Mouse (Mus musculus) erythroid progenitor cell, adult 5-6 weeks (primary cell): ENCODE measurements around the gene Tada2b. TPM values are rescaled to one million over a fixed set of nuclear protein-coding genes. Genes with fewer than 3 reads are reported as not detected.

Experiments
- ATAC-seq: replicated peaks from 2 replicates; pipeline ENCODE4 v1.8.0; 2016; ENCODE audit warnings: moderate number of reproducible peaks, mild to moderate bottlenecking, moderate TSS enrichment, inconsistent platforms; ENCODE audit not compliant: poor library complexity, low FRiP score, severe bottlenecking
- total RNA-seq, 2 experiments: library from RNA; stranded (forward) in 1 of 2; stranded (reverse) in 1 of 2; fragments of 150-400 nt in 1 of 2; fragments of 186-747, 209-891 nt in 1 of 2; gene quantifications; 2 replicates each; pipeline versions ENCODE4 v1.2.3 to v1.2.4; 2015 to 2017; ENCODE audit warnings: low replicate concordance in 2 of 2

The Tada2b gene
- total RNA-seq, 2 experiments from 2014 or later: 7.6 to 13.8 TPM

DNA sequence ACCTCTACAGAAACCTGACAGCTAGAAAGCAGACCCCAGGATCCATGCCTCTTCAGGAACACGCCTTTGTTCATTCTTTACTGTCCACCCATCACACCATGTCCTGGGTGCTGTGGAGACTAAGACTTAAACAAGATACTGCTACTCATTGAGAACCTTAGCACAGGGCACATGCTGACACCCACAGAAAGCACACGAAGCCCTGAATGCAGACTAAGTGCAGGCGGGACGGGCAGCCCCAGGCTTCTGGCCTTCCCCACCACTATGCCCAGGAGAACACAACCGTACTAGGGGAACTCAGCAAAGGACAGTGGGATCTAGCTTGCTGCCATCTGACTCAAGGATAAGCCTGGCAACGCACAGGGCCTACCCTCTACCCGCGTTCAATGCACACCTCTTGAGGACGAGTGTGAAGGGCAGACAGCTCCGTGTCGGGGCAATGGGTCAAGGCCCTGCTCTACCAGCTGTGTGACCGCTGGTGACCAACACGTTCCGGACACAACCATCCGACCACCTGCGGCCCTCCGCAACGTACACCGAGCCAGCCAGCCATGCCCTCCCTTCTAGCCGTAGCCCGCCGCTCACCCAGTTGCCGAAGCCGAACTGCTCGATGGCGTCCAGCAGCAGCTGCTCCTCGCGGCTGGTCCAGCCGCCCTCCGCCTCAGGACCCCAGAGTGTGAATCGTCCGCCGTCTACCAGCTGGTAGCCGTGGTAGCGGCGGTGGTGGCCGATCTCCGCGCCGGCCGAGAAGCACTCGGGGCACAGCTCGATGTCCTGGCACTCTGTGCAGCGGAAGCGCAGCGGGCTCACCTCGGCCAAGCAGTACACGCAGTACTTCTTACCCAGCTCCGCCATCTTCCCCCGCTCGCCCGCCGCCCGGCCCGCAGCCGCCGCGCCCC is 633 bp downstream of the Tada2b start:
- peak; percentile 27; the same call in 1 of the 2 replicates for ATAC-seq

DNA sequence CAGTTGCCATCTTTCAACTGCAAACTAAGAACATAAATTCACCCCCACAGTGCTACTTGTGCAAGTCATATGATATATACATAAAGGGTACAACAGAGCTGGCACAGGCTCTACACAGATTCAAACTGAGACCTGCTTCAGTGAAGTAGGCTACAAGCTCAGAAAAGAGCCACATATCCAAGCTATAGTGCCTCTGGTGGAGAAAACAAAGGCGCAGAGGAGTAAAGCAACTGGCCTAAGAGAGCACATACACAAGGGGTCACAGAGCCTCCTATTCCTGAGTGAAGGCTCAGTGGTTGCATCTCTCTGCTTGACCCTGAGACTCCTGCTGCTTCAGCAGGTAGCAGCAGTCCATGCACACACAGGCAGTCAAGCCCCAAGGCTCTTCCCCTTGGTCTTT is 3.0 kb downstream of the Tada2b start:
- no peak for ATAC-seq

DNA sequence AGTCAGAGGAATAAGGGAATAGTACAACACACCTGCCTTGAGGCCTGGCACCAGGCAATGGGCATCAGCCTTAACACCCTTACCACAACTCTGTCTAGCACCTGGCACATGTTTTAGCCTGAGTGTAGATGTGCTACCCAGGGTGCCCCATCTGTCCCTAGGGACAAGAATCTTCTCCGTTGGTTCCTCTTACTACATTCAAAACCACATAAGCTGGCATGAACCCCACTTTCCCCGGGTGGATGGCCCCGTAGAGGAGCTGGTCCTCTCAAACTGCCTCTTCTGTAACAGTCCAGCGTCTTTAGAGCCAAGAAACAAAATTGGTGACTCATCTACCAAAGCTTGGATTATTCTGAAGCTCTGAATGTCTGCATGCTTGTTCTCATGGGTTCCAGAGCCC is 3.7 kb downstream of the Tada2b start:
- ATAC-seq: no peak

DNA sequence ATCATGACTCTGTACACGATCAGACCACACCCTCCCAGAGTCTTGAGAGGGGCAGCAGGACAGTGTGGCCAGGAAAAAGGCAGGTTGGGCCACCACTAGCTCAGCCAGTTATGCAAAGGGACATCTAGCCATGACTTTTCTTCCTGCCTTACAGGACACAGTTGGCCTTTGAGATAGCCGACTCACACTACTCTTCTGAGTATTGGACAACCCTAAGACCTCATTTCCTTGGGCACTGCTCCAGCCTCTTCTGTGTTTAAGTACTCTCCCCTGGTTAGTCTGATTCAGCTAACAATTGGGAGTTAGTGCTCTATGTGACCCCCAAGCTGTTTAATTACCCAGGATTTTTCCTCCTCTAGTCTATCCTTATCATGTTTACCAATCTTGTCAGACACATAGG is 4.3 kb downstream of the Tada2b start:
- no peak for ATAC-seq

DNA sequence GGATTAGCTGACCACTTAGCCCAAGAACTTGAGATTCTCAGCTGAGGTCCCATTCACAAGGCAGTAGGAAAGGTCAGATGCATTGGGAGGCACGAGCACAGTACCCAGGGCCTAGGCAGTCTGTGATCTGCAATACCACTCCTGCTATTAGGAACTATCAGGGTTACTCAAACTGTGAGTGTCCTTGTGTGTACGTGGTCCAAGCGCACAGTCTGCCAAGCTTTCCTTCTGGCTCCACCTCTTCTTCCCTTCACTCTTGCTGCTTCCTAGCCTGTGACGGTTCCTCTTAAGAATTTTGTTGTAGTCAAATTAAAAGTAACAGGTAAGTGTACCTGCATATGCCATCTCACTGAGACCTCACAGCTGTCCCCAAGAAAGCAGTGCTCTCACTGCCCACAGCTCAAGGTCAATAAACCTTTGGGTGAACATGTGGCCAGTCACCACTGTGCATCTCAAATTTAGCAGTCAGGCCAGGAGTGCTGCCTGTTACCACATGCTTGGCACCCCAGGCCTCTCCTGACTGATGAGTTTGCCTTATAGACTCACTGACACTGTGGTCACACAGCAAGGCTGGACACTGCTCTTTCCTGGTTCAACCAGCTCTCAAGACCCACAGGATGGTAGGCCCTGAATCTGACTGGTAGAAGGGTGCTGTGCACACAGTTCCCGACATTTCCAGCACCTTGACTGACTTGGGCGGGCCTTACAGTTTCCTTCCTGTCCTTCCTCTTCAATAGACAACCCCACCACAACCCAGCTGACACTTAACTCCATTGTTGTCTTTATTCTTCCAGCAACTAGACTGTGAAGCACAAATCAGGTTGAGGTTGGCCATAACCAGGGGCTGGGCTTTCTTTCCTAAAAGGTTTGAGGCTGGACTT is 5.3 kb downstream of the Tada2b start:
- no peak for ATAC-seq

DNA sequence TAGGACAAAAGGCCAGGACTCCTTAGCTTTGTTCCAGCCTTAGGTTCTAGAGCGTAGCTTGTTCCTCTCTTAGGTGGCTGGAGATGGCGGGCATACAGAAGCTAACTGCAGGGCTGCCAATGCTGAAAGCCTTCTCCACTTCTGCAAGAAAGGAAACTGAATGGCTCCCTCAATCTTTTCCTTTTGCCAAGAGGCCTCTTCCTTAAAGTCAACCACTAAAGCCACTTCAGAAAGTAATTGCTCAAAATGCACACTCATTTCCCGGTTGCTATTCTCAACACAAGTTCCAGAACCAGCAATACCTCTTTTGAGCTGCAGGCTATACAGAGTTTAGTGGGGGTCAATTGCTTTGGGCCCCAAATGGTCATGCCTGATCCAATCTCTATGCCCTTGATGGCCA is 6.6 kb downstream of the Tada2b start:
- ATAC-seq: no peak

DNA sequence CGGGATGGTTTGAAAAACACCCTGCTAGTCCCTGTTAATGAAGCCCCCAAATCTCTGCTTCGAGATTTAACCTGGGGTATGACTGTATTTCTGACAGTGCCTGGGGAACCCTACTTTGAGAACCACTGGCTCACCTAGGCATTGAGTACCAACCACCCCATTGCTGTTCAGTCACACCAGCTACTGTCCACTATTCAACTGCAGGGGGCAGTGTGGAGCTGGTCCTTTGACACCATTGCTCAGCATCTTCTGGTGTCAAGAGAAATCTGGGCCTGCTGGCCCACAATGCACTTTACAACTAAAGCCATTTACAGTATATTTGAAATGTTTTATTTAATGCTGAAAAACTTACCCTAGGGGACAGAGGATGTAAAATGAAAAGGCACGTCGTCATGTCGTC is 9.8 kb downstream of the Tada2b start:
- peak; percentile 70 for ATAC-seq

DNA sequence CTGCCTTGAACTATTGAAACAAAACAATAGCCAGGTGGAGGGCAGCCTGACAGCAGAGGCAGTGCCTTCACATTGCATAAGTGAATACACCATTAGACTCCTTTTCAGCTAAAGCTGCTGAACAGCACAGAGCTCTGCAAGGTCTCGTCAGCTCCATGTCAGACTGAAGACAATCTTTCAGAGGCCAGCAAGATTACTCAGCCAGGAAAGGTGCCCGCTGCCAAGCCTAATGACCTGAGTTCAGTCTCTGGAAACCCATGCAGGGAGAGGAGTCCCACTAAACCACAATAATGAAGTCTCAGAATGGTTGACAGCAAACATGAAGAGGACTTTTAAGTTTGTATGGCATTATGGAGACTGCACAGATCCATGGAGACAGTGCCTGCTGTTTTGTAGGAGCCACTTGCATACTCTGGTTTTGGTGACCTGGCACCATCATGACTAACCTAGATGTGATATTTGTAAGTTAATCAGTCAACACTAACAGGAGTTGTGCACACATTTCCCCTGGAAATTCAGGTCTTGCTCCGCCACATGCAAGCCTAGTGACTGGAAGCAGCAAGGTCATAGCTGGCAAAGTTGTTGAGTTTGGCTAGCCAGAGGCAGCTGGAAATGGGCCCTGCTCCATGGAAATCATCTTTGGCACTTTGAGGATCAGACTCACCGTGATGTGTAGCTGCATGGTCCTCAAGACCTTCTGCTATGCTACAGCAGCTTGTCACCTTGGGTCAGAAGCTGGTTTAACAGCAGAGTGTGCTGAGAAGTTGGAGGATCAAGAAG is 11.0 kb downstream of the Tada2b start:
- ATAC-seq: no peak

DNA sequence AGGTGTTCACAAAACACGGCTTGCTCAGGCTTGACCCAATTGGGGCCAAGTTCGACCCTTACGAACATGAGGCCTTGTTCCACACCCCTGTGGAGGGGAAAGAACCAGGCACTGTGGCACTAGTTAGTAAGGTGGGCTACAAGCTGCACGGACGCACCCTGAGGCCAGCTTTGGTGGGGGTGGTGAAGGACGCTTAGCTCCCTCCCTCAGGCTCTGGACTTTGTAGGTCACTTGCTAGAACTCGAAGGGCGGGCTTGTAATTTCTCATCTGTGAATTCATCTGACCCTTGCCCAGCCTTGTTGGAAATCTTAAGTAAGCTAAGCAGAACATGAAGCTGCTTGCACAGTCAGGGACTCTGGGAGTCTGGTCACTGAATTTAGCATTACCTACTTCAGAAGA is 12.9 kb downstream of the Tada2b start:
- ATAC-seq: no peak

DNA sequence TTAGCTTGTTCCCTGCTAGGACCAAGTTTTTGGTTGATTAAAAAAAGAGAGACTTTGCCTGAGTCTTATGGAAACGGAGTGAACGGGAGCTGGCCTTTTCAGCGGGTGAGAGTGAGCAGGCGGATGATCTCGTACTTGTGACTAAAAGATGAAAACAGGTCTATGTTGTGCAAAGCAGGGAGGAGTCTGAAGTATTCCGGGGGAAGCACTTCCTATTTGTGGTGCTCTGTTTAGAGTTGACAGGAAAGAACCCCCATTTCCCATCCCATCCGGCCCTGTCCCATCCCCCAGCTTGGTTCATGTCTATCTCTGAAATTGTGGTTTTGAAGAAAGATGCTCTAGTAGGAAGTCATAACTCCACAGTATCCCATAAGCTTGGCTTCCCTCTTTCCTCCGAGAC is 18.2 kb downstream of the Tada2b start:
- ATAC-seq: no peak

DNA sequence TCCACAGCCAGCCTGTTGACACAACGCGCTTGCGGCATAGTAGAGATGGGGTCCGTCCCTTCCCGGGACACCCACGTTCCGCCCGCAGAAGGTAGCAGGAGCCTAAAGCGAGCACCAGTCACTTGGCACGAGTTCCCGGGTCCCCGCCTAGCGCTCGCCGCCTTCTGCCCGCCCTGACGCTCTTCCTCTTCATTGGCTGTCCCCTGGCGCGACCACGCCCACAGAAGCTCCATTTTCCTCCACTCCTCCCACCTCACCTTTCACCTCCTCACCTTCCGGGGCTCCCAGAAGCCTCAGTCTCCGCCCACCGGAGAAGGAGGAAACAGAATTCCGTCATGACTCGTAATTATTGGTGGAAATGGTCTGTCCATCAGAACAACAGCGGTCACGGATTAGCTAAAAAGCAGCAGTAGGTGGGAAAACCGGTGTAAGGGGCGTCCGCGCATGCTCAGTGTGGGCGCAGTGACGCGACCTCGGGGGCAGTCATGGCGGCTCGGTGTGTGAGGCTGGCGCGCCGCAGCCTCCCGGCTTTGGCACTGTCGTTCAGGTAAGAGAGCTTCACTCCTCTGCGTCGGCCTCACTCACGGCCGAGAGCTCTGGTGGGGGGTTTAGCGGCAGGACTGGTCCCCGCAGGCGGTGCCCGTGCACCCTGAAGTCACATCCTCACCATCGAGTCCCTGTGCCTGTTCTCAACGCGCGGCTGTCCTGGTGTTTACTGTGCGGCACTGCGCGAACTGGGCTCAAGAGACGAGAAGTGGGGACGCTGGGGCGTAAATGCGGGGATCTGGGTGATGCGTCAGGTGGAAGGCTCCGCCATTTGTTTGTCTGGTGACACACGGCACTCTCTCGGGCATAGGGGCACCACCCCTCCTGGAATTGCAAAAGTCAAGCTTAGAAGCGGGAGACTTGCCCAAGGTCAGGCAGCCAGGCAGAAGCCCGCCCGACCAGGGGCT is 19.1 kb downstream of the Tada2b start, which contains the start of gene Grpel1:
Gene Grpel1 (plus strand): TSS at position 290 of the 953 bp plus-strand sequence.
- peak; percentile 94 for ATAC-seq

DNA sequence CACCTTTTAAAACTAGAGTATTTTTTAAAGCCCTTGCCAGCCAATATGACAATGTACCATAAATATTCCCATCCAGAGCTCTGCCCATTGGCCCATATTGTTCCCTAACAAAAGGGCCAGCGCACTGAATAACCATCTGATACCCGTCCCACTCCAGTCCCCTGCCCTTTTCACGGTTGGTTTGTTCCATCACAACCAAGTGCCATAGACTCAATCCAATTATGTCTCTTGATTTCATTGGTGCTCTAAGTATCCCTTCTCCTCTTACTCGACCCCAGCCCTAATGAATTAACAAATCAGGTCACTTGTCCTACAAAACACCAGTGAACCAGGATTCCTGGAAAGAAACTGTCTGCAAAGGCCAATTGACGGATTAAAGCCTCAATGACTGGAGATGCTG is 20.7 kb downstream of the Tada2b start:
- no peak for ATAC-seq

DNA sequence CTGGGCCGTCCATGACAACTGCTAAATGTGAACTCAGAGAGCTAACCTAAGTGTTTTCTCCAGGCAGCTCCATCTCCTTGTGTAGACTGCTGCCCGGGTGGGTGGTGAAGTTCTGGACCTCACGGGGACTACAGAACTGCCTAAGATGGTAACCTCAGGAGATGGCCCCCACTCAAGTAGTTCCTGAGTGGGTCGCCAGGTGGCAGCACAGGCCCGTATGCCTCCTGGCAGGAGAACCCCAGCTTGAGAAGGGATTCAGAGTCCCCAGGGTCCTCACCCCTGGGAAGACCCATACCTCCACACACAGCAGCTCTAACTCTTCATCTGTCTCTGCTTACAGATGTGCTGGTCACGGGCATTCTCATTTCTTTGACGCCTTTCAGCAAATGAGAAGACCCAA is 21.3 kb downstream of the Tada2b start:
- ATAC-seq: no peak; the same call in 1 of the 2 replicates

DNA sequence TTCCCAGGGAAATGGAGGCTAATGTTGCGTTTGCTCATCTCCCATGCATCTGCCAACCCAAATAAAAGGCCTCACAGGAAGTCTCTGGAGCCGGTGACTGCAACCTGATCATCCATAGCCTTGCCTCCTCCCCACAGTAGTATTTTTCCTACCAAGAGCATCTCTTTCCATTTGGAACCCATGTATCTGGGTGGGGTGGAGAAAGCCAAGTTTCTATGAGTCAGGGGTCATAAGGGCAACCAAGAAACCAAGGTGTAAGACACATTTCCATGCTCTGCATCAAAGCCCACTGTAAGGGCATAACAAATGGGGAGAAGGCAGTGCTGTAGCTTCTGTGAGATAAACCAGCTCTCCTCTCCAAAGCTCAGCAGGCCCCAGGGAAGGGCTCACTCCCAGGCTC is 22.9 kb downstream of the Tada2b start:
- ATAC-seq: no peak

DNA sequence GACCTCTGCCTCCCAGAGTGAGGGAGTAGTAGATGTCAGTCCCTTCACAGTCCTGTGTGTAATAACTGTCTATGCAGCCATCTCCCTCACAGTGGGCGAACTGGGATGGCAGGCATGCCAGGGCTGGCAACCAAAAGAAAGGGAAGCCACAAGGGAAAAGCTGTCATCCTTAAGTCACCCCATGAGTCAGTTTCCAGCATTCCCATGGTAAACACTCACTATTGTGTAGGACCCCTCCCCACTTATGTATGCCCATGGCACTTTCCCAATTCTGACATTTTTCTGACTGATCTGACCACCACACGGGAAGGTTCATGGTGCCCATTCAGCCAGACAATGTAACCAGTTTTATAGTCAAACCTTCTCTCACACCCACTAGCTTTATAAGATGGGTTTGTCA is 23.4 kb downstream of the Tada2b start:
- ATAC-seq: no peak

DNA sequence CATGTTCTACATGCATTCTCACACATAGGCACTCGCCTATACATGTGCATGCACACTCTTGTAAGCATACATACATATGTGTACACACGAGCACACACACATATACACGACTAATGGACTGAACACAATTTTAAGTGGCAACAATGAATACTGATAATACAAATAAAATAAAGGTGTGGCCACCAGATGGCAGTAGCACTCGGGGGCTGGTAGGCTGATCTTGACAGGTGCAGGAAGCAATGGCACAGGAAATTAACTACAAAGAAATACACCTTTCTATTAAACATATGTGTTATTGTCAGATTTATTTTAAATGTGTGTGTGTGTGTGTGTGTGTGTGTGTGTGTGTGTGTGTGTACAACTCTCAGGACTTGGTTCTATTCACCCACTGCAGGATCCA is 25.2 kb downstream of the Tada2b start:
- ATAC-seq: no peak

DNA sequence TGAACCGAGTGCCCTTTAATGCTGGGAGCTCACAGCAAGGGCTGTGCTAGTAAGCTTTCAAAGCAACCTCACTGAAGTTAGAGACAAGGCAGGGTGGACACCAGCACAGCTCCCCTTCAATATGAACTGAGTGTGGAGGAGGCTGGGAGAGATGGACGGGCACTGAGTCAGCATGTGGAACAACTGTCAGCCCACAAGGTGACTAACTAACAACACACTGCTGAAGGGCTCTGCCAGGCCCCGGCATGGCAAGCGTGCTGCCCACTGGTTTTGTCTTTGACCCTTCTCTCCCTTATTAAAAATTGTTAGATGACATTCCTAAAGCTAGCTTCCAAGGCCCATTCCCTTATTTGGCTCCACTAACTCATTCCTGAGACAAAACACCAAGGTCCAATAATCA is 26.4 kb downstream of the Tada2b start:
- ATAC-seq: no peak

DNA sequence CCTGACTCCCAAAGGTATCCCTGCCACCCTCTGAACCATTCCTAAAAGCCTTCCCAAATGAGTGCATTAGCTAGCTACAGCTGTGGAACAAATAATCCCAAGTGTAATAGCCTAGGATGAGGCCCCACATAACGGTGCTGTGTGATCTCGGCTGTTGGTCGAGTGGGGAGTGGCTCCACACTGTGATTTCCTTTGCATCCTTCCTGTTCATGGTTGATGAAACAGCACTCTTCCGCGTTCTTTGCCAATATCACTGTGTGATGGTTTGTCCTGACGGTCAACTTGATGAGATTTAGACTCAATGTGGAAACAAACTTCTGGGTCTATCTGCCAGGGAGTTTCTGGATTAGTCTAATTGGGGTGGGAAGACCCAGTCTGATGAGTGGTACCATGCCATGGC is 31.3 kb downstream of the Tada2b start:
- ATAC-seq: no peak

DNA sequence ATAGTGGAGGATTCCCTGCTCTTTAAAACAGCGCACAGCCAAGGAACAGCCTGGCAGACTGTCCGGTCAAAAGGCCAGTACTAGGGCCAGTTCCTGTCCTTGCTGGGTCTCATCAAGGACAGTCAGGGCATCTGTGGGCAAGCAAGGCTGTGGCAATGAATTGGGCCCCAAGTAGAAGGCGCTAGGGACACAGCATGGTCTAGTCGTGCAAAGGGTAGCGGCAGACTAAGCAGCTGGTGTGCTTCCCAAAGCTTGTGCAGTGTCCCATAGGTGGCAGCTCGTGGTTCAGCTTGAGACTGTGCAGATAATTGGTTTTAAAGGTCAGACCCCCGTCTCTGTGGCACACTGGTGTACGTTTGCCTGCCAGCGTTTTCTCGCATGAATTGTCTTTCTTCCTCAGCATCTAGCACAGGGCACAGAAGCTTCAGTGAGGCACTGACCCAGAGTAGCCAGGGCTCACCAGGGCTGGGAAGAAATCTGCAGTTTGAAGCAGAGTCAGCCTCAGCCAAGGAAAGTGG is 32.2 kb downstream of the Tada2b start:
- no peak for ATAC-seq
